Mouse (Mus musculus) C2C12 (cell line): ENCODE measurements around the gene Cd69.

Experiments
- CEBPB ChIP-seq: IDR thresholded peaks from one replicate; pipeline ENCODE4 v1.6.1; 2011; ENCODE audit warnings: low read depth, mild to moderate bottlenecking, control low read depth, moderate library complexity
- CTCF ChIP-seq: IDR thresholded peaks from one replicate; pipeline ENCODE4 v1.5.1; 2011; ENCODE audit not compliant: control insufficient read depth, insufficient read depth, insufficient read length
- MAX ChIP-seq: IDR thresholded peaks from one replicate; pipeline ENCODE4 v1.6.1; 2011; ENCODE audit warnings: mild to moderate bottlenecking, control low read depth
- MYOD1 ChIP-seq: IDR thresholded peaks from one replicate; pipeline ENCODE4 v1.6.1; 2011; ENCODE audit warnings: low read depth; ENCODE audit not compliant: control insufficient read depth, insufficient read length
- MYOG ChIP-seq: IDR thresholded peaks from one replicate; pipeline ENCODE4 v1.6.1; 2011; ENCODE audit not compliant: control insufficient read depth, insufficient read length; ENCODE audit errors: extremely low read depth
- USF1 ChIP-seq: IDR thresholded peaks from one replicate; pipeline ENCODE4 v1.6.1; 2011; ENCODE audit warnings: low read depth, mild to moderate bottlenecking, control low read depth, moderate library complexity

GRCm38 (mm10) chr6:129237350-129238274 is 37.6 kb downstream of the Cd69 start:
- peak; percentile 64 for TF ChIP-seq CTCF
- TF ChIP-seq USF1 = no peak
- no peak for TF ChIP-seq MAX
- TF ChIP-seq MYOG = no peak
- no peak for TF ChIP-seq CEBPB
- no peak for TF ChIP-seq MYOD1
